Mouse (Mus musculus) naive thymus-derived CD4-positive, alpha-beta T cell, adult 2 months (primary cell): Measurements from ENCODE around the gene Qpctl.

Experiments used
- DNase-seq: peaks from one replicate; pipeline ENCODE4 v3.0.0-alpha.2; 2011; ENCODE audit warnings: low read depth

Qpctl gene

DNA sequence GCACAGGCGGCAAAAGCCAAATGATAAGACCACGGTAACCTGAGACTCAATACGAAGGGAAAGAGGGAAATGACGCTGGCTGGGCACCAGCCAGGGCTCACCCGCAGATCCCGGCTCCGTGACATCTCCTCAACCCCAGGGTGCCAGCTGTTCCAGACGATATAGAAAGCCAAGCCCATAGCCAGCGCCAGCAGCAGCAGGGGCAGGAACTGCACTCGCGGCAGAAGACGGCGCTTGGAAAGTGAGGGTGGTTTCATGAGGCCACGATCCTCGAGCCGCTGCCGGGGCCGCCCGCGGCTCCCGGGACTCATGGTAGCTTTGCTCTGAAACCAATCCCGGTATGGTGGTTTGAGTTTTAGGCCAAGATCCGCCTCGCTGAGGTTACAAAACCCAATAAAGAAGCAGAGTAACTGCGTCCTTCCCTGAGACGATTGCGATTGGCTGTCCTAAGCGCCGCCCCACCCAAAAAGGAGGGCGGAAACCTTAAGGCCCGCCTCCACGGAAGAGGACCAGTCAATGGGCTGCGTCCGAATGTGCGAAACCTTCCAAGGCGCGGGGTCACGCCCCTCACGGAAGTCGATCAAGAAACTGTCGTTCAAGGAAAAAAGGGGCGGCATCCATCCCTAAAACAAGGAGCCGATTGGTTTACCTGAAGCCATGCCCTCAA, at the start of gene Qpctl:
Gene Qpctl (minus strand): TSS at position 417 of the 667 bp plus-strand sequence.
- peak; percentile 99 for DNase-seq

DNA sequence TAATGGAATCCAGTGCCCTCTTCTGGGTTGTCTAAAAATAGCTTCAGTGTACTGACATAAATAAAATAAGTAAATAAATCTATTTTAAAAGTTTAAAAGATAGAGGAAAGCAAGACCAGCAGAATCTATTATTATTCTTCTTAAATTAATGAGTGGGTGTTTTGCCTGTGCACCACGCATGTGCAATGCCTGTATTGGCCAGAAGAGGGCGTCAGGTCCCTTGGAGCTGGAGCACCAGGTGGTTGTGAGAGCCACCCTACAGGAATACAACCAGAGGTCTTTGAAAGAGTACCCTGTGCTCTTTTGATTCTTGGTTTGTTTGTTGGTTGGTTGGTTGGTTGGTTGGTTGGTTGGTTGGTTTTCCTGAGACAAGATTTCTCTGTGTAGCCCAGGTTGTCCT, 48.9 kb upstream of the Qpctl start:
- peak; percentile 76 for DNase-seq

GRCm38 (mm10) chr7:19196676-19197075, 47.6 kb upstream of the Qpctl start:
- DNase-seq, result peak; percentile 81

DNA sequence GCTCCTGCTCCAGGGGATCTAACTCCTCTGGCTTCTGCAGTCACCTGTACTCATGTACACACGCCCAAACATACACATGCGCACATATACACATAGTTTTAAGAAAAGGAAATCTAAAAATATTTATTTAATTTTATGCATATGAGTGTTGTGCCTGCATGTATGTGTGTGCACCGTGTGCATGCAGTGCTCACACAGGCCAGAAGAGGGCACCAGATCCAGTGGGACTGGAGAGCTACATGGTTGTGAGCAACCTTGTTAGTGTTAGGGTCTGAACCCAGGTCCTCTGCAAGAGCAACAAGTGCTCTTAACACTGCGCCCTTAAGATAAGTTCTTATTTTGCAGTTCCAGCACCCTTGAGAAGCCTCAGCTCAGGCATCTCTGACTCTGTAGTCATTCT, 45.6 kb upstream of the Qpctl start:
- no peak for DNase-seq

GRCm38 (mm10) chr7:19184758-19185157, 35.7 kb upstream of the Qpctl start:
- DNase-seq, result no peak

GRCm38 (mm10) chr7:19184250-19184649, 35.2 kb upstream of the Qpctl start:
- no peak for DNase-seq

GRCm38 (mm10) chr7:19180862-19181429, 31.9 kb upstream of the Qpctl start:
- peak; percentile 62 for DNase-seq

DNA sequence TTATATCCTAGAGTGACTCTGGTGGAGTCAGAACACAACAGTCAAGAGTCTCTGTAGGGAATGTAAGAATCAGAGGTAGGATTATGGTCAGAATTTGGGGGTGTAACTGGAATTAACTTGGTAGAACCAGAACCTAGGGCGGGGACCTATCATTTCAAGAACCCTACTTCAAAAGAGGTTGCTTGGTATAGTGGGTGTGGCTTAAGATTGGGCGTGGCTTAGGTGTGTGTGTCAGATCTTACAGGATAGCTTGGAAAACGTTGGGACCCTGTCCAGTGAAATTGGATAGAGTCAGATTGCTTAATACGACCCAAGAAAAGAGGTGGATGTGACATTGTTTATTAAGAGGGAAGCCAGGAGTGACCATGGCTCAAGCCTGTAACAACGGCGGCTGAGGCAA, 30.8 kb upstream of the Qpctl start:
- DNase-seq, result peak; percentile 50

- peak; percentile 80 for DNase-seq
Measured at GRCm38 (mm10) chr7:19179173-19179572, 30.1 kb upstream of the Qpctl start.

DNA sequence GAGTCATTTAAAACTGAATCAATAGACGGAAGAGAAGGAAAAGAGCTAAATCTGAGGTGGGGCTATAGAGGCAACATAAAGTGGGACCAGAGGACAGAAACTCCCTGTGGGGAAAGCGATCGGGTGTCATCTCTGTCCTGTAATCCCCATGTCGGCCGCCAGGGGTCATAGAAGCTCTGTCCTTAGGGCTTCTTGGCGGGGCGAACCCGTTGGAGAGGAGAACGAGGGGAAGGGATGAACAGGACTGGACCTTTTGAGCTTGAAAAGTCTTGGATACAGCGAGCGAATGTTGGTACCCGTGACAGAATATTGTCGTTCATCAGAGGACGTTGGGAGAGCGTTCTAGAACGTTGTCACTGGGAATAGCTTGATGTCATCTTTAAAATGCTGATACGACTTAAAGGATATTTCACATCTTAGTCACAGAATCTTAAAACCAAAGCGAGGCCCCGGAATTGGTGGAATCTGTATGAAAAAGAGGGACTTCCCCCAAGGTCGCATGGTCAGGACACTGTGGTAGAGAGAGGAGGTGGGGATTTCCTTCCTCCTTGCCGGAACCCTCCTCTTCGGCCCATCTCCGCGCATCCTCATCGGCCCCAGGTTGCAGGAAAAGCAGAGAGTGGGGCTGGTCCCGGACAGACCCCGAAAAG, 29.5 kb upstream of the Qpctl start:
- peak; percentile 87 for DNase-seq

- DNase-seq, result no peak
Measured at GRCm38 (mm10) chr7:19178035-19178434, 28.9 kb upstream of the Qpctl start.

DNA sequence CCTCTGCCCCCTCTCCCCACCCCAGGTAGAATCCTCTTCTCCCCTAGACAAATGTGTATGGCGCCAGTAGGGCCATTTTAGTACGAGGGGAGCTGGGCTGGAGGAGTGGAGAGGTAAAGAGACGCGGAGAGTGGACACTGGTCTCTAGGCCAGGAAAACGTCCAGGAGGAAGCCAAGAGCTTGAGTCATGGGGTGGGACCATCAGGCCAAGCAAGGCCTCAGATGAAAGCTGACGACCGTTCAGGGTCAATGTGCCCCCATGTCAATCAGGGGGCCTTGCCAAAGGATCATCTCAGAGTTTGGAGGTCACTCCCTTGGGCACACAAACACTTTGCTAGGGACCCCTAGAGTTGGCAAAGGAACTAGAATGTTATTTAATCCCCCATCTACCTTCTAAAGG, 28.1 kb upstream of the Qpctl start:
- DNase-seq, result no peak

DNA sequence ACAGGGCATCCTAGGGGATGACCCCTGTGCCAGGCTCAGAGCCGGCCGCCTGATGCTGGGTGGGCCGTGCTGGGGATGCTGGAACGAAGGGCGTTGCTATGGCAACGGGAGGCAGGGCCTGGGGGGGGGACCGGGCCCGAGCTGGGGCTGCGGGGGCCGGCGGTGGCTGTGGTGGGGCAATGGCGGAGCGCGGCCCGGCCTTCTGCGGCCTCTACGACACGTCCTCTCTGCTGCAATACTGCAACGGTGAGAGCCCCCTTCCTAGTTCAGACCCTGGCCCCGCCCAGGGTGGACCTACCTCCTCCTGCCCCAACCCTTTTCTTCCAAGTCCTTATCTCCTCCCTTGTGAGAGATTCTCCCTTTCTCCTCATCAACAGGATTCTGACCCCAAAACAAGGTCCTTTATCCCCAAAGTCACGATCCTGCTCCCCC, 27.4 kb upstream of the Qpctl start:
- DNase-seq, result no peak

- DNase-seq, result no peak
Measured at GRCm38 (mm10) chr7:19175708-19176515, 26.8 kb upstream of the Qpctl start, which contains the start of gene Eml2. TSS of gene Eml2 (plus strand) at chr7:19176421.

DNA sequence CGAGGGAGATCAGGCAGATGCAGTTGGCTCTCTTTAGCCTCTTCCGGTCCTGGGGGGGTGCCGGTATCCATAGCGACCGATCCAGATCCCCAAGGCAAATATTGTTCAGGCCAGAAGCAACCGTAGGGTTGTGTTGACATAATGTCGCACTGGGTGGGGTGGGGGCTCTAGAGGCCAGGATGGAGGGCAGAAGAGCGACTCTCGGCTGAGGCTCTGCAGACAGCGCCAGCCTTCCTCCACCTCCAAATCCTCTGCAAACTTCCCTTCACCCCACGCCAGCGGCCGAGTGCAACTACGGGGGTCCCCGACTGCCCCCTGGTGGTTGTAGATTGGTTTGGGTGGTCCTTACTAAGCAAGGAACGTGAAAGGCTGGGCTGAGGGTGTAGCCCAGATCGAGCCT, 23.8 kb upstream of the Qpctl start:
- DNase-seq, result peak; percentile 64

DNA sequence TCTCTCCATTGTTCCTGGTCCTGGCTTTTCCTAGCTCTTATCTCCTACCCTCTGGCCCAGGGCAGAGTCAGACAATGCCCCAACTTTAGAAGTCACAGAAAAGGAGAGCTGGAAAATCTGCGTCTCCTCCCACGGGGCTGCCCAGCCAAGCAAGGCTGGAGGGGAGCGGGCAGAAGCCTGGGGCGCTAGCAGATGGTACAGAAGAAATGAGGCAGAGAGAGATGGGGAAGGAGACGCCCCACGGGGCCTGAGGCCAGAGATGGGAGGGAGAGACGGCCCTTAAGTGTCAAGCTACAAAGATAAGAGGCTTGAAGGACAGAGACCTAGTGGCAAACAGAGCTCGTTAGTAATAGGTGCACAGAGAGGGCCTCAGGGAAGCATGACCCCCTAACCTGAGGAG, 22.7 kb upstream of the Qpctl start:
- no peak for DNase-seq

DNA sequence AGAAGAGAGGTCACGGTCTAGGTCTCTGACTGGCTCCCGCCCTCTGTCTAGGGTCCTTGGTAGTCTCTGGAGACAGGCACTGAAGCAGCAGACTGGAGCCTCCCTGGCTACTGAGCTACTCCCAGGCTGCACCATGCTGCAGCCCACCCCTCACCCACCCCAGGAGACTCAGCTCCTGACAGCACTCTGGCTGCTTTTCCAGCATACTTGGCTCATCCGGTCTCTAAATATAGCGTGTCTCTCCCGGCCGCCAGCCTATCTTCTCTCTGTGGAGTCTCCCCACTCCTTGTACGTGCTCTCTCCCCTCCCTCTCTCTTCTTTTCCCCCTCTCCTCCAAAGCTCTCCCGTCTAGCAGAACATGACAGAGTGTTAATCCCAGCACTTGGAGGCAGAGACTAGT, 21.1 kb upstream of the Qpctl start:
- no peak for DNase-seq

GRCm38 (mm10) chr7:19169506-19169905, 20.4 kb upstream of the Qpctl start:
- no peak for DNase-seq

- DNase-seq, result no peak
Measured at GRCm38 (mm10) chr7:19166990-19167389, 17.9 kb upstream of the Qpctl start.

- no peak for DNase-seq
Measured at GRCm38 (mm10) chr7:19165656-19166423, 16.7 kb upstream of the Qpctl start, which contains the start of gene Gipr. TSS of gene Gipr (minus strand) at chr7:19166127.

GRCm38 (mm10) chr7:19164978-19165377, 15.9 kb upstream of the Qpctl start:
- DNase-seq, result peak; percentile 75

- DNase-seq, result no peak
Measured at GRCm38 (mm10) chr7:19164189-19164588, 15.1 kb upstream of the Qpctl start.
